Mouse (Mus musculus) thymus, adult 2 months (tissue): Measurements from ENCODE around the gene Rps26. TPM values are rescaled to one million over a fixed set of nuclear protein-coding genes. Genes with fewer than 3 reads are reported as not detected.
"Not testable (repeated sequence)": the region's sequence is repeated elsewhere in the genome, so short reads cannot be mapped to it uniquely, and the experiment has no call there.

ENCODE experiments used
- DNase-seq: peaks from one replicate; pipeline ENCODE4 v3.0.0; 2021
- H3K27ac ChIP-seq: fragments of 200-500 bp; 2 replicates; pipeline ENCODE4 v1.5.1; 2012; ENCODE audit warnings: low read length, control low read depth; ENCODE audit not compliant: control insufficient read depth, insufficient read depth
- H3K27me3 ChIP-seq: fragments of 200-500 bp; 2 replicates; pipeline ENCODE4 v1.6.1; 2012; ENCODE audit warnings: mild to moderate bottlenecking, low read length, moderate library complexity, mixed read lengths; ENCODE audit not compliant: control insufficient read depth, insufficient read depth
- H3K36me3 ChIP-seq: fragments of 200-500 bp; 2 replicates; pipeline ENCODE4 v1.6.1; 2012; ENCODE audit warnings: mild to moderate bottlenecking, low read length, moderate library complexity; ENCODE audit not compliant: control insufficient read depth, insufficient read depth
- H3K4me1 ChIP-seq: fragments of 200-500 bp; replicated peaks from 2 replicates; pipeline ENCODE4 v1.6.1; 2012; ENCODE audit warnings: low read length; ENCODE audit not compliant: control insufficient read depth, insufficient read depth
- H3K4me3 ChIP-seq: fragments of 200-500 bp; 2 replicates; pipeline ENCODE4 v1.5.1; 2012; ENCODE audit warnings: mild to moderate bottlenecking, low read length, control low read depth, moderate library complexity; ENCODE audit not compliant: control insufficient read depth, insufficient read depth
- CTCF ChIP-seq: fragments of 200-500 bp; IDR thresholded peaks from 2 replicates; pipeline ENCODE4 v1.5.1; 2012; ENCODE audit warnings: mild to moderate bottlenecking, control low read depth, low read length, moderate library complexity, borderline replicate concordance; ENCODE audit not compliant: control insufficient read depth, poor library complexity, insufficient read depth; ENCODE audit errors: extremely low read depth
- POLR2A ChIP-seq: fragments of 200-500 bp; IDR thresholded peaks from 2 replicates; pipeline ENCODE4 v1.6.1; 2012; ENCODE audit warnings: mild to moderate bottlenecking, low read length, control low read depth, moderate library complexity; ENCODE audit not compliant: control insufficient read depth, poor library complexity, insufficient read depth; ENCODE audit errors: extremely low read depth
- WGBS: fragments of 180-500 bp; shearing (Covaris S2); methylation state at CpG from one replicate; pipeline ENCODE4 v1.1.7; 2018; 5-methylcytosine and 5-hydroxymethylcytosine counted together
- polyA plus RNA-seq: library from polyadenylated mRNA; depleted of rRNA; stranded (reverse); fragments of >200 nt; gene quantifications from 2 replicates; pipeline ENCODE4 v1.2.3, GENCODE M21; 2012

Rps26 gene
- polyA plus RNA-seq, 1 experiment: 1,135 TPM

DNA sequence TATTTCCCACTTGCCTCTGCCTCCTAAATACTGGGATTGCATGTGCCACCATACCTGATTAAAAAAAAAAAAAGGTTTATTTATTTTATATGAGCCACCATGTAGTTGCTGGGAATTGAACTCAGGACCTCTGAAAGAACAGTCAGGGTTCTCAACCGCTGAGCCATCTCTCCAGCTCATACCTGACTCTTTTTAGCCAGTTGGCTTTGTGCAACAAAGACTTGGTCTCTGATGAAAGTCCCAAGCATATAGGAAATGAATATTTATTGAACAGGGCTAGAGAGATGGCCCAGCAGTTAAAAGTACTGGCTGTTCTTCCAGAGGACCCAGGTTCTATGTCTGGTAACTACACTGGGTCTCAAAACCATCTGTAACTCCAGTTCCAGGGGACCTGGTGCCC lies 8.0 kb downstream of the Rps26 start:
- no peaks in the 10 kb centered on the region for H3K27me3 ChIP-seq
- H3K4me3 ChIP-seq: no peak overlapping the region
- 97% methylated on average over 1 of the region's 1 CpGs for WGBS

GRCm38 (mm10) chr10:128615798-128616448 lies 10.6 kb downstream of the Rps26 start:
- DNase-seq, H3K27me3 ChIP-seq, H3K27ac ChIP-seq, H3K4me1 ChIP-seq, H3K36me3 ChIP-seq, H3K4me3 ChIP-seq: not testable (repeated sequence)
- WGBS: 91% methylated on average over 6 of the region's 7 CpGs

More for the DNA sequence above, 8.0 kb downstream of the Rps26 start:
- H3K27ac ChIP-seq: no peak overlapping the region
- H3K4me1 ChIP-seq: no peaks in the 10 kb centered on the region; the same call in 1 of the 2 replicates
- H3K36me3 ChIP-seq: no peaks in the 10 kb centered on the region
- TF ChIP-seq POLR2A (no peak), CTCF (no peak)
- DNase-seq: no peak

- Histone ChIP-seq H3K4me1 (peaks cover 2% of the 10 kb centered on the region), H3K27me3 (no peaks in the 10 kb centered on the region), H3K27ac (no peak overlapping the region), H3K36me3 (no peaks in the 10 kb centered on the region), H3K4me3 (no peak overlapping the region)
- TF ChIP-seq POLR2A: no peak
- TF ChIP-seq CTCF: no peak
- no peak for DNase-seq
- WGBS: 67% methylated on average over 3 of the region's 3 CpGs
Measured at GRCm38 (mm10) chr10:128614934-128615333, 11.6 kb downstream of the Rps26 start.

- H3K4me3 ChIP-seq, DNase-seq, H3K36me3 ChIP-seq, H3K27ac ChIP-seq, H3K4me1 ChIP-seq, H3K27me3 ChIP-seq: not testable (repeated sequence)
- WGBS: 73% methylated on average over 4 of the region's 4 CpGs
Measured at GRCm38 (mm10) chr10:128613820-128614219, 12.7 kb downstream of the Rps26 start.

DNA sequence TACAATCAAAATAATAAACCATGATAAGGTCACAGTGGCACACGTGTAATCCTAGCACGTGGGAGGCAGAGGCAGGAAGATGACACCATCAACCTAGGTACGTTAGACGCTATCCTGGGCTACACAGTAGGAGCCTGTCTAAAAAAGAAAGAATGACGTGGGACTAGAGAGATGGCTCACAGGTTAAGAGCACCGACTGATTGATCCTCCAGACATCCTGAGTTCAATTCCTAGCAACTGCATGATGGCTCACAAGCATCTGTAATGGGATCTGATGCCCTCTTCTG lies 13.4 kb downstream of the Rps26 start:
- 39% methylated on average over 6 of the region's 6 CpGs for WGBS
- no peak for DNase-seq
- Histone ChIP-seq H3K27ac (no peak overlapping the region), H3K4me3 (no peak overlapping the region), H3K27me3 (no peaks in the 10 kb centered on the region), H3K36me3 (no peaks in the 10 kb centered on the region), H3K4me1 (peaks cover 2% of the 10 kb centered on the region)
- TF ChIP-seq CTCF (no peak), POLR2A (no peak)

GRCm38 (mm10) chr10:128612433-128613153 lies 14.0 kb downstream of the Rps26 start:
- WGBS: 17% methylated on average over 16 of the region's 16 CpGs
- no peak overlapping the region for H3K4me3 ChIP-seq
- no peak for TF ChIP-seq POLR2A
- no peak for TF ChIP-seq CTCF
- no peaks in the 10 kb centered on the region for H3K27me3 ChIP-seq
- H3K27ac ChIP-seq: no peak overlapping the region
- no peaks in the 10 kb centered on the region for H3K36me3 ChIP-seq
- peak; percentile 81 for DNase-seq
- peaks cover 2% of the 10 kb centered on the region for H3K4me1 ChIP-seq

GRCm38 (mm10) chr10:128606483-128606882 lies 20.1 kb downstream of the Rps26 start:
- WGBS: 71% methylated on average over 2 of the region's 2 CpGs
- TF ChIP-seq POLR2A: no peak
- no peak for TF ChIP-seq CTCF
- no peak overlapping the region for H3K27ac ChIP-seq
- no peaks in the 10 kb centered on the region for H3K36me3 ChIP-seq
- no peaks in the 10 kb centered on the region for H3K4me1 ChIP-seq
- no peaks in the 10 kb centered on the region for H3K27me3 ChIP-seq
- no peak overlapping the region for H3K4me3 ChIP-seq
- DNase-seq: no peak
